Mouse (Mus musculus): Measurements from ENCODE around the gene Elp1.

- TF ChIP-seq POLR2A (IDR thresholded peaks at IDR 0.05; ENCODE audit: extremely low read depth, insufficient read depth, low read length) (no peak), CTCF (IDR thresholded peaks at IDR 0.05; ENCODE audit: low read depth, low read length) (no peak)
These were observed 29.0 kb upstream of the Elp1 start for GRCm38 (mm10) chr4:56831013-56831609.
